Mouse (Mus musculus) hindbrain, embryonic 11.5 days (tissue): Measurements from ENCODE around the gene Asna1. TPM values are rescaled to one million over a fixed set of nuclear protein-coding genes. Genes with fewer than 3 reads are reported as not detected.

Experiments
- ATAC-seq: fragments of 200-750 bp; cut with Nextera tagmentation; 2 replicates; pipeline ENCODE4 v1.8.0; 2017; ENCODE audit warnings: mild to moderate bottlenecking, moderate TSS enrichment, moderate library complexity; ENCODE audit not compliant: low FRiP score
- DNase-seq: peaks from one replicate; pipeline ENCODE4 v3.0.0-alpha.2; 2015; ENCODE audit warnings: low spot score
- H3K27ac ChIP-seq: fragments of 300-500 bp; sonication (generic); 2 replicates; pipeline ENCODE4 v1.5.1; 2014; ENCODE audit warnings: mild to moderate bottlenecking, low read depth, low read length
- H3K27me3 ChIP-seq: fragments of 300-500 bp; sonication (generic); 2 replicates; pipeline ENCODE4 v1.6.1; 2014; ENCODE audit warnings: mild to moderate bottlenecking, low read length, moderate library complexity, mixed read lengths; ENCODE audit not compliant: control insufficient read depth, insufficient read depth
- H3K36me3 ChIP-seq: fragments of 300-500 bp; sonication (generic); 2 replicates; pipeline ENCODE4 v1.6.1; 2014; ENCODE audit warnings: mild to moderate bottlenecking, low read length, moderate library complexity, mixed read lengths; ENCODE audit not compliant: control insufficient read depth, insufficient read depth
- H3K4me1 ChIP-seq: fragments of 300-500 bp; sonication (generic); replicated peaks from 2 replicates; pipeline ENCODE4 v1.6.1; 2014; ENCODE audit warnings: low read length, mixed read lengths; ENCODE audit not compliant: control insufficient read depth, insufficient read depth
- H3K4me2 ChIP-seq: fragments of 300-500 bp; sonication (generic); replicated peaks from 2 replicates; pipeline ENCODE4 v1.6.1; 2014; ENCODE audit warnings: mild to moderate bottlenecking, low read depth, low read length
- H3K4me3 ChIP-seq: fragments of 300-500 bp; sonication (generic); 2 replicates; pipeline ENCODE4 v1.5.1; 2014; ENCODE audit warnings: low read depth, low read length
- H3K9ac ChIP-seq: fragments of 300-500 bp; sonication (generic); 2 replicates; pipeline ENCODE4 v1.6.1; 2014; ENCODE audit warnings: low read depth, low read length
- H3K9me3 ChIP-seq: fragments of 300-500 bp; sonication (generic); 2 replicates; pipeline ENCODE4 v1.6.1; 2016; ENCODE audit warnings: low read length; ENCODE audit not compliant: control insufficient read depth
- WGBS: fragments of 180-500 bp; shearing (Covaris S2); extraction: QIAGEN DNeasy Blood & Tissue Kit; methylation state at CpG from one replicate; pipeline ENCODE4 v1.1.7; 2014; 5-methylcytosine and 5-hydroxymethylcytosine counted together
- polyA plus RNA-seq: library from polyadenylated mRNA; unstranded; fragments of >200 nt; fragmentation: Nextera tagmentation; extraction: Ambion mirVana; gene quantifications from 2 replicates; pipeline ENCODE4 v1.2.1, GENCODE M21; 2014

The Asna1 gene
- polyA plus RNA-seq, 1 experiment from 2014 or later, result 134 TPM

DNA sequence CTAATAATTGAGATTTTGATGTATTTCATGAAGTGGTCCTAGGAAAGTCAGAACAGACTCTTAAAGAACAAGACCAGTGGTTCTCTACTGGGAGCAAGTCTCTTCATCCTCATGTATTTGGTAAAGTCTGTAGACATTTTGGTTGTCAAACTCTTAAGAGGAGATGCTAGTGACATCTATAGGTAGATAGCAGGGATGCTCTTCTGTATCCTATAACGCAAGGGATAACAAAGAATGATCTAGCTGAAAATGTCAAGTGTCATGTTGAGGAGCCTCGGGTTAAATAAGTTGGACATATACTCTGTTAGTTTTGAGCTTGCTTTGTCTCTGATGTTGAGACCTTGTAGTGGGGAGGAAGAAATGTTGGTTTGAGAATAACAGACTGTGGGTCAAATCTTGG is 2.8 kb upstream of the Asna1 start:
- Histone ChIP-seq H3K27me3 (no peaks in the 10 kb centered on the region), H3K36me3 (peaks cover 8% of the 10 kb centered on the region; the same call in 1 of the 2 replicates), H3K4me3 (peak overlapping the region; percentile 100), H3K9ac (peak overlapping the region; percentile 100), H3K9me3 (no peaks in the 10 kb centered on the region), H3K4me2 (peak overlapping the region; percentile 60), H3K4me1 (peaks cover 10% of the 10 kb centered on the region), H3K27ac (no peak overlapping the region)
- WGBS, result 27% methylated on average over 2 of the region's 2 CpGs
- ATAC-seq (no peak), DNase-seq (no peak)

- WGBS, result 2% methylated on average over 13 of the region's 13 CpGs
- Histone ChIP-seq H3K27me3 (no peaks in the 10 kb centered on the region), H3K9me3 (no peaks in the 10 kb centered on the region), H3K4me1 (peaks cover 10% of the 10 kb centered on the region), H3K4me2 (peak overlapping the region; percentile 60), H3K4me3 (peak overlapping the region; percentile 100), H3K9ac (peak overlapping the region; percentile 100), H3K27ac (peak overlapping the region; percentile 75; the same call in 1 of the 2 replicates), H3K36me3 (peaks cover 8% of the 10 kb centered on the region; the same call in 1 of the 2 replicates)
- ATAC-seq (no peak), DNase-seq (peak; percentile 35)
Measured at GRCm38 (mm10) chr8:85027516-85027855, 2.4 kb upstream of the Asna1 start.

GRCm38 (mm10) chr8:85026670-85027515 is 1.8 kb upstream of the Asna1 start, which contains the start of gene Trir:
Trir (plus strand) TSS chr8:85026823.
- H3K4me3 ChIP-seq, result peak within 1 kb of the TSS; percentile 100
- peaks cover 10% of the 10 kb centered on the region for H3K4me1 ChIP-seq
- peak within 1 kb of the TSS; percentile 94 for H3K4me2 ChIP-seq
- H3K27ac ChIP-seq, result peak within 1 kb of the TSS; percentile 75
- H3K27me3 ChIP-seq, result no peaks in the 10 kb centered on the region
- DNase-seq (peak; percentile 98), ATAC-seq (peak; percentile 82)
- peak within 1 kb of the TSS; percentile 100 for H3K9ac ChIP-seq
- no peaks in the 10 kb centered on the region for H3K9me3 ChIP-seq
- H3K36me3 ChIP-seq, result peaks cover 10% of the 10 kb centered on the region; the same call in 1 of the 2 replicates
- 0% methylated on average over 68 of the region's 75 CpGs for WGBS

- no peak overlapping the region for H3K9ac ChIP-seq
- ATAC-seq, result no peak
- DNase-seq, result no peak
- H3K4me3 ChIP-seq, result peak overlapping the region; percentile 95; the same call in 1 of the 2 replicates
- no peaks in the 10 kb centered on the region for H3K27me3 ChIP-seq
- WGBS, result 93% methylated on average over 3 of the region's 3 CpGs
- H3K4me1 ChIP-seq, result peaks cover 8% of the 10 kb centered on the region
- peaks cover 10% of the 10 kb centered on the region; the same call in 1 of the 2 replicates for H3K36me3 ChIP-seq
- H3K27ac ChIP-seq, result no peak overlapping the region
- H3K4me2 ChIP-seq, result peak overlapping the region; percentile 94; the same call in 1 of the 2 replicates
- no peaks in the 10 kb centered on the region for H3K9me3 ChIP-seq
Measured at GRCm38 (mm10) chr8:85023846-85024245, 1.2 kb downstream of the Asna1 start.

GRCm38 (mm10) chr8:85021514-85022055 is 3.5 kb downstream of the Asna1 start:
- WGBS, result 95% methylated on average over 3 of the region's 3 CpGs
- H3K9ac ChIP-seq, result no peak overlapping the region
- no peak overlapping the region for H3K4me2 ChIP-seq
- no peak for DNase-seq
- peaks cover 4% of the 10 kb centered on the region; the same call in 1 of the 2 replicates for H3K4me1 ChIP-seq
- H3K4me3 ChIP-seq, result no peak overlapping the region
- peaks cover 13% of the 10 kb centered on the region; the same call in 1 of the 2 replicates for H3K36me3 ChIP-seq
- H3K27ac ChIP-seq, result no peak overlapping the region
- H3K9me3 ChIP-seq, result no peaks in the 10 kb centered on the region
- ATAC-seq, result no peak
- no peaks in the 10 kb centered on the region for H3K27me3 ChIP-seq

GRCm38 (mm10) chr8:85017209-85017608 is 7.9 kb downstream of the Asna1 start:
- ATAC-seq (no peak), DNase-seq (no peak)
- no peaks in the 10 kb centered on the region for H3K4me1 ChIP-seq
- H3K9me3 ChIP-seq, result no peaks in the 10 kb centered on the region
- WGBS, result 49% methylated on average over 5 of the region's 5 CpGs
- H3K27me3 ChIP-seq, result peaks cover 10% of the 10 kb centered on the region
- H3K36me3 ChIP-seq, result peaks cover 10% of the 10 kb centered on the region; the same call in 1 of the 2 replicates
- H3K4me3 ChIP-seq, result no peak overlapping the region
- H3K27ac ChIP-seq, result no peak overlapping the region
- H3K9ac ChIP-seq, result no peak overlapping the region
- no peak overlapping the region for H3K4me2 ChIP-seq

GRCm38 (mm10) chr8:85016724-85017123 is 8.4 kb downstream of the Asna1 start:
- Histone ChIP-seq H3K9me3 (no peaks in the 10 kb centered on the region), H3K9ac (no peak overlapping the region), H3K27me3 (peaks cover 11% of the 10 kb centered on the region), H3K4me2 (no peak overlapping the region), H3K4me1 (no peaks in the 10 kb centered on the region), H3K36me3 (peaks cover 6% of the 10 kb centered on the region; the same call in 1 of the 2 replicates), H3K27ac (no peak overlapping the region), H3K4me3 (no peak overlapping the region)
- no peak for ATAC-seq
- no peak for DNase-seq
- 70% methylated on average over 10 of the region's 10 CpGs for WGBS

DNA sequence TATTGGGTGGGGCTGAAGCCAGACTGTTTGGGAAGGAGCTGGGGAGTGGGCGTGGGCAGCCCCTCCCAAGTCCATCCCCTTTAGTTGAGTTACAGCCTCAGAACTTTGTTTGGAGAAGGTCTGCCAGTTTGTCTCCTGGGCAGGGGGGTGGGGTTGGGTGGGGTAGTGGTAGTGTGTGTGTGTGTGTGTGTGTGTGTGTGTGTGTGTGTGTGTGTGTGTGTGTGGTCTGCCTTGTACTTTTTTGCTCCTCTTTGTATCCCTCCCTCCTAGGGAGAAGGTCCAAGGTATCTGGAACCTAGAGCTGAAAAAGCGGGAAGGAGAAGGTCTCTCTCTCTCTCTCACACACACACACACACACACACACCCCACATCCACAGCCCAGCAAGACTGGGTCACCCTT is 10.7 kb downstream of the Asna1 start, which contains the start of gene Best2:
Gene Best2 (minus strand): TSS at position 101 of the 400 bp plus-strand sequence.
- Histone ChIP-seq H3K36me3 (peaks cover 3% of the 10 kb centered on the region; the same call in 1 of the 2 replicates), H3K4me2 (peak within 1 kb of the TSS; percentile 55), H3K27ac (no peak within 1 kb of the TSS), H3K9me3 (no peaks in the 10 kb centered on the region), H3K9ac (peak within 1 kb of the TSS; percentile 39; the same call in 1 of the 2 replicates), H3K4me3 (0 out of 2 replicates have a peak within 1 kb of the TSS, but pooled peaks have one; percentile 12), H3K4me1 (no peaks in the 10 kb centered on the region), H3K27me3 (peaks cover 23% of the 10 kb centered on the region)
- DNase-seq, result no peak
- 79% methylated on average over 2 of the region's 2 CpGs for WGBS
- no peak for ATAC-seq
